Mouse (Mus musculus): ENCODE measurements around the gene Lhx8. TPM values are rescaled to one million over a fixed set of nuclear protein-coding genes. Genes with fewer than 3 reads are reported as not detected.
A peak's percentile ranks its signal among the peaks of the same experiment; 100 is the strongest.

Gene Lhx8
- total RNA-seq (2017): not detected in 2 replicates

GRCm38 (mm10) chr3:154330181-154331002 lies at the start of gene Lhx8:
Gene Lhx8, minus strand, starts transcription at chr3:154330659.
- ATAC-seq (replicated peaks; ENCODE audit: low read depth, poor library complexity, severe bottlenecking): no peak

- no peak for ATAC-seq (replicated peaks; ENCODE audit: low read depth, poor library complexity, severe bottlenecking)
These were observed 43.1 kb upstream of the Lhx8 start for GRCm38 (mm10) chr3:154373536-154373935.

GRCm38 (mm10) chr3:154372688-154373087 lies 42.2 kb upstream of the Lhx8 start:
- no peak for ATAC-seq (replicated peaks; ENCODE audit: low read depth, poor library complexity, severe bottlenecking)

GRCm38 (mm10) chr3:154367327-154367726 lies 36.9 kb upstream of the Lhx8 start:
- no peak for ATAC-seq (replicated peaks; ENCODE audit: low read depth, poor library complexity, severe bottlenecking)

- ATAC-seq (replicated peaks; ENCODE audit: low read depth, poor library complexity, severe bottlenecking): 0 out of 2 replicates have a peak, but pooled peaks have one; percentile 60
These were observed 34.2 kb upstream of the Lhx8 start for GRCm38 (mm10) chr3:154364604-154365209.

GRCm38 (mm10) chr3:154363507-154363906 lies 33.0 kb upstream of the Lhx8 start:
- no peak for ATAC-seq (replicated peaks; ENCODE audit: low read depth, poor library complexity, severe bottlenecking)

GRCm38 (mm10) chr3:154359231-154359630 lies 28.8 kb upstream of the Lhx8 start:
- ATAC-seq (replicated peaks; ENCODE audit: low read depth, poor library complexity, severe bottlenecking): no peak

GRCm38 (mm10) chr3:154340294-154340914 lies 9.9 kb upstream of the Lhx8 start:
- ATAC-seq (replicated peaks; ENCODE audit: low read depth, poor library complexity, severe bottlenecking): no peak

- ATAC-seq (replicated peaks; ENCODE audit: low read depth, poor library complexity, severe bottlenecking): no peak
These were observed 9.3 kb upstream of the Lhx8 start for GRCm38 (mm10) chr3:154339649-154340260.

- ATAC-seq (replicated peaks; ENCODE audit: low read depth, poor library complexity, severe bottlenecking): no peak
These were observed 4.3 kb upstream of the Lhx8 start for GRCm38 (mm10) chr3:154334806-154335205.

- 0 out of 2 replicates have a peak, but pooled peaks have one; percentile 16 for ATAC-seq (replicated peaks; ENCODE audit: low read depth, poor library complexity, severe bottlenecking)
These were observed 3.0 kb upstream of the Lhx8 start for GRCm38 (mm10) chr3:154333401-154333999.

- ATAC-seq (replicated peaks; ENCODE audit: low read depth, poor library complexity, severe bottlenecking): no peak
These were observed 2.5 kb upstream of the Lhx8 start for GRCm38 (mm10) chr3:154332941-154333340.

- ATAC-seq (replicated peaks; ENCODE audit: low read depth, poor library complexity, severe bottlenecking): peak; percentile 22
These were observed 1.7 kb upstream of the Lhx8 start for GRCm38 (mm10) chr3:154332213-154332530.

GRCm38 (mm10) chr3:154331506-154332212 lies 1.2 kb upstream of the Lhx8 start:
- ATAC-seq (replicated peaks; ENCODE audit: low read depth, poor library complexity, severe bottlenecking): peak; percentile 67

GRCm38 (mm10) chr3:154331003-154331340 lies 513 bp upstream of the Lhx8 start:
- no peak for ATAC-seq (replicated peaks; ENCODE audit: low read depth, poor library complexity, severe bottlenecking)

GRCm38 (mm10) chr3:154329323-154330180 lies 907 bp downstream of the Lhx8 start:
- ATAC-seq (replicated peaks; ENCODE audit: low read depth, poor library complexity, severe bottlenecking): no peak

GRCm38 (mm10) chr3:154328721-154329322 lies 1.6 kb downstream of the Lhx8 start:
- ATAC-seq (replicated peaks; ENCODE audit: low read depth, poor library complexity, severe bottlenecking): no peak

- no peak for ATAC-seq (replicated peaks; ENCODE audit: low read depth, poor library complexity, severe bottlenecking)
These were observed 2.4 kb downstream of the Lhx8 start for GRCm38 (mm10) chr3:154327883-154328720.
